In the genomic region with DNA sequence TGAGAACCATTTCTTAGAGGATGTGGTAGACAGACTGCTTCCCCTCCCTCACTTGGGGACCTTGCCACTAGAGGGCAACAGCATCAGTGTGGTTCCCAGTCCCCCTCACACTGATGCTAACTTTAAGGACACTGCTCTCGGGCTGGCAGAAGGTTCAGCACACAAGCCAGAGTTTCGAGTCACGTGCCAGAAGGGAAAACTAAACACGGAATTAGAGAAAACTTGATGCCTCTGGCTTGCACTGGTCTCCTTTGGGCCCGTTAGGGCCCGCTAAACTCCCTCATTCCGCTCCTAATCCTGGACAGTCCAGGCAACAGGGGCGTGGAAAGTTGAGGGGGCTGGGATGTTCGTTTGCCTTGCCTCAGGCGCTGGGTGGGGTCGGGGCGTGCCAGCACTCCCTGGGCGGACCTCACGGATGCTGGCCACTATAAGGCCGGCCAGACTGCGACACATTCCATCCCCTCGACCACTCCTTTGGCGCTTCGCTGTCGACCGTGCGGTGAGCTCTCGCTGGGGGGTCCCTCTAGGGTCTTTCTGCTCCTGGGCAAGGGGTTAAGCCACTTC, we compare ENCODE assay signal across 8 mouse cellular contexts. TPM values are rescaled to one million over a fixed set of nuclear protein-coding genes. Genes with fewer than 3 reads are reported as not detected.
DNase-seq lines count a peak whose midpoint lies in the region; ATAC-seq and TF ChIP-seq lines count a peak whose summit lies in the region.

A gene (plus strand): TSS at position 155 of the 564 bp plus-strand sequence.

- peak; percentile 87 for DNase-seq in adipocyte (ENCODE audit: low spot score)
- DNase-seq in kidney, postnatal 14 days = peak; percentile 73
- DNase-seq in thymus, postnatal 14 days = peak; percentile 88

- no peak for ATAC-seq in erythroid progenitor cell, adult 5-6 weeks (replicated peaks; ENCODE audit: low FRiP score, poor library complexity, severe bottlenecking)
- ATAC-seq in heart, embryonic 16.5 days (replicated peaks; ENCODE audit: extremely low read depth, insufficient read depth, low FRiP score) = peak; percentile 63; the same call in 1 of the 2 replicates
- no peak for ATAC-seq in liver, embryonic 16.5 days (ENCODE audit: low read depth)
- ATAC-seq in neural tube, embryonic 12.5 days (ENCODE audit: low FRiP score, low read depth) = peak; percentile 72

- H3K79me2 ChIP-seq in C2C12 (ENCODE audit: control insufficient read depth, insufficient read depth) = peaks cover 41% of the 10 kb centered on the region

- 3% methylated on average over 23 of the region's 23 CpGs for WGBS in heart, embryonic 16.5 days
- WGBS in liver, embryonic 16.5 days (ENCODE audit: insufficient replicate concordance) = 2% methylated on average over 23 of the region's 23 CpGs
- 1% methylated on average over 23 of the region's 23 CpGs for WGBS in neural tube, embryonic 12.5 days

- peak within 1 kb of the TSS; percentile 74 for H3K4me2 ChIP-seq in heart, embryonic 16.5 days (ENCODE audit: low read depth, low read length)
- peak within 1 kb of the TSS; percentile 36 for H3K4me2 ChIP-seq in liver, embryonic 16.5 days (ENCODE audit: low read depth, low read length)
- peak within 1 kb of the TSS; percentile 73 for H3K4me2 ChIP-seq in neural tube, embryonic 12.5 days (replicated peaks)

- H3K36me3 ChIP-seq in C2C12 (ENCODE audit: control insufficient read depth, insufficient read depth) = peaks cover 36% of the 10 kb centered on the region
- H3K36me3 ChIP-seq in heart, embryonic 16.5 days (ENCODE audit: control insufficient read depth, insufficient read depth) = no peaks in the 10 kb centered on the region
- H3K36me3 ChIP-seq in liver, embryonic 16.5 days (ENCODE audit: control insufficient read depth, insufficient read depth) = no peaks in the 10 kb centered on the region
- H3K36me3 ChIP-seq in neural tube, embryonic 12.5 days = no peaks in the 10 kb centered on the region

- H3K4me3 ChIP-seq in C2C12 (ENCODE audit: insufficient read depth, poor library complexity, severe bottlenecking) = peak within 1 kb of the TSS; percentile 87
- H3K4me3 ChIP-seq in heart, embryonic 16.5 days (ENCODE audit: low read length) = peak within 1 kb of the TSS; percentile 47
- H3K4me3 ChIP-seq in liver, embryonic 16.5 days (ENCODE audit: low read depth, low read length) = peak within 1 kb of the TSS; percentile 25
- H3K4me3 ChIP-seq in neural tube, embryonic 12.5 days = peak within 1 kb of the TSS; percentile 31

- H3K9me3 ChIP-seq in heart, embryonic 16.5 days (replicated peaks; ENCODE audit: control insufficient read depth, low read length) = no peaks in the 10 kb centered on the region
- H3K9me3 ChIP-seq in liver, embryonic 16.5 days (replicated peaks; ENCODE audit: control insufficient read depth, low read length) = no peaks in the 10 kb centered on the region
- H3K9me3 ChIP-seq in neural tube, embryonic 12.5 days = no peaks in the 10 kb centered on the region

- peak within 1 kb of the TSS; percentile 56 for H3K9ac ChIP-seq in heart, embryonic 16.5 days (ENCODE audit: low read length)
- no peak within 1 kb of the TSS for H3K9ac ChIP-seq in liver, embryonic 16.5 days (ENCODE audit: low read depth, low read length)
- peak within 1 kb of the TSS; percentile 45; the same call in 1 of the 2 replicates for H3K9ac ChIP-seq in neural tube, embryonic 12.5 days

- H3K79me3 ChIP-seq in C2C12 (ENCODE audit: low read depth) = peaks cover 29% of the 10 kb centered on the region

- H3ac ChIP-seq in C2C12 (ENCODE audit: control insufficient read depth, insufficient read length, low read depth) = peak within 1 kb of the TSS; percentile 95

- no peaks in the 10 kb centered on the region for H3K27me3 ChIP-seq in C2C12 (ENCODE audit: control insufficient read depth, insufficient read depth, insufficient read length)
- H3K27me3 ChIP-seq in heart, embryonic 16.5 days (ENCODE audit: control insufficient read depth, insufficient read depth, low read length) = no peaks in the 10 kb centered on the region
- H3K27me3 ChIP-seq in liver, embryonic 16.5 days (ENCODE audit: control insufficient read depth, insufficient read depth, low read depth, low read length) = peaks cover 4% of the 10 kb centered on the region; the same call in 1 of the 2 replicates
- peaks cover 8% of the 10 kb centered on the region; the same call in 1 of the 2 replicates for H3K27me3 ChIP-seq in neural tube, embryonic 12.5 days (replicated peaks)

- TF ChIP-seq CTCF in C2C12 (IDR thresholded peaks at IDR 0.05; ENCODE audit: control insufficient read depth, insufficient read depth, insufficient read length) = peak; percentile 78

- no peak within 1 kb of the TSS for H3K27ac ChIP-seq in heart, embryonic 16.5 days (ENCODE audit: low read length)
- H3K27ac ChIP-seq in liver, embryonic 16.5 days (ENCODE audit: low read length) = no peak within 1 kb of the TSS
- no peak within 1 kb of the TSS for H3K27ac ChIP-seq in neural tube, embryonic 12.5 days

- H3K4me1 ChIP-seq in heart, embryonic 16.5 days (ENCODE audit: control insufficient read depth, insufficient read depth, low read length) = peaks cover 10% of the 10 kb centered on the region
- peaks cover 4% of the 10 kb centered on the region for H3K4me1 ChIP-seq in liver, embryonic 16.5 days (ENCODE audit: control insufficient read depth, low read depth, low read length)
- H3K4me1 ChIP-seq in neural tube, embryonic 12.5 days = 0 out of 2 replicates have a peak, but pooled peaks cover 9% of the 10 kb centered on the region

TF ChIP-seq in C2C12, 6 proteins besides CTCF, POLR2A, EP300 and RAD21:
- no peak for TF ChIP-seq MYOG (IDR thresholded peaks at IDR 0.05; ENCODE audit: control insufficient read depth, extremely low read depth, insufficient read length)
- peak; percentile 44 for TF ChIP-seq MAX (IDR thresholded peaks at IDR 0.05)
- no peak for TF ChIP-seq MYOD1 (IDR thresholded peaks at IDR 0.05; ENCODE audit: control insufficient read depth, insufficient read length, low read depth)
- TF ChIP-seq USF1 (IDR thresholded peaks at IDR 0.05; ENCODE audit: low read depth) = peak; percentile 82
- no peak for TF ChIP-seq FOSL1 (IDR thresholded peaks at IDR 0.05; ENCODE audit: insufficient read depth, low read length, poor library complexity, severe bottlenecking)

RNA-seq across cellular contexts. Expression of the gene that starts here (rescaled TPM):
- 4,076 TPM for polyA plus RNA-seq in C2C12 (2012; fragmentation: generic; extraction: Trizol)
- total RNA-seq in erythroid progenitor cell, adult 5-6 weeks (2015; ENCODE audit: low replicate concordance) = 132 and 138 TPM in 2 replicates
- total RNA-seq in erythroid progenitor cell, adult 5-6 weeks (2017; ENCODE audit: low replicate concordance) = 41.6 and 73.8 TPM in 2 replicates
- 56.9 and 61.6 TPM in 2 replicates for polyA plus RNA-seq in heart, embryonic 16.5 days (2015; fragmentation: Nextera tagmentation; extraction: Ambion mirVana)
- 18.6 and 18.7 TPM in 2 replicates for polyA plus RNA-seq in liver, embryonic 16.5 days (2015; fragmentation: Nextera tagmentation; extraction: Ambion mirVana)
- polyA plus RNA-seq in neural tube, embryonic 12.5 days (2016; fragmentation: Nextera tagmentation; extraction: Ambion mirVana) = 14.6 and 16.8 TPM in 2 replicates

Comparison
In these comparisons a context has a peak if more than half of its experiments do, and no peak if none do; other contexts are left out.
1. RNA of the gene that starts here (polyA plus RNA-seq): 4,076 TPM in C2C12 (single experiment); 56.9 to 61.6 TPM in heart, embryonic 16.5 days, 18.6 to 18.7 TPM in liver, embryonic 16.5 days and 14.6 to 16.8 TPM in neural tube, embryonic 12.5 days; every median in the first group is over 10 times any median in the second.
2. H3K4me3 ChIP-seq: peak in every context shown above with its lines; median percentile 87 in C2C12; 47 in heart, embryonic 16.5 days; 31 in neural tube, embryonic 12.5 days; 25 in liver, embryonic 16.5 days.
3. ATAC-seq: peak in heart, embryonic 16.5 days (single experiment) and neural tube, embryonic 12.5 days (single experiment); none in erythroid progenitor cell, adult 5-6 weeks (single experiment) and liver, embryonic 16.5 days (single experiment).
4. Peak in every context shown above with its lines, with median percentiles within 50 percentile points of each other: DNase-seq and H3K4me2 ChIP-seq.